Mouse (Mus musculus) neural tube, embryonic 15.5 days (tissue): ENCODE measurements around the gene Slc9a6. TPM values are rescaled to one million over a fixed set of nuclear protein-coding genes. Genes with fewer than 3 reads are reported as not detected.

Experiments
- ATAC-seq: fragments of 200-750 bp; cut with Nextera tagmentation; 2 replicates; pipeline ENCODE4 v1.8.0; 2017; ENCODE audit warnings: mild to moderate bottlenecking, moderate TSS enrichment, moderate library complexity; ENCODE audit not compliant: low FRiP score
- H3K27ac ChIP-seq: fragments of 300-500 bp; sonication (generic); replicated peaks from 2 replicates; pipeline ENCODE4 v1.5.1; 2015; ENCODE audit warnings: mild to moderate bottlenecking, inconsistent platforms
- H3K27me3 ChIP-seq: fragments of 300-500 bp; sonication (generic); replicated peaks from 2 replicates; pipeline ENCODE4 v1.6.1; 2015; ENCODE audit warnings: inconsistent platforms
- H3K36me3 ChIP-seq: fragments of 300-500 bp; sonication (generic); 2 replicates; pipeline ENCODE4 v1.6.1; 2015; ENCODE audit warnings: inconsistent platforms
- H3K4me1 ChIP-seq: fragments of 300-500 bp; sonication (generic); 2 replicates; pipeline ENCODE4 v1.6.1; 2015; ENCODE audit warnings: inconsistent platforms
- H3K4me2 ChIP-seq: fragments of 300-500 bp; sonication (generic); 2 replicates; pipeline ENCODE4 v1.6.1; 2015; ENCODE audit warnings: inconsistent platforms, mild to moderate bottlenecking, moderate library complexity
- H3K4me3 ChIP-seq: fragments of 300-500 bp; sonication (generic); replicated peaks from 2 replicates; pipeline ENCODE4 v1.5.1; 2015; ENCODE audit warnings: mild to moderate bottlenecking, inconsistent platforms
- H3K9ac ChIP-seq: fragments of 300-500 bp; sonication (generic); replicated peaks from 2 replicates; pipeline ENCODE4 v1.6.1; 2015; ENCODE audit warnings: mild to moderate bottlenecking, inconsistent platforms
- H3K9me3 ChIP-seq: fragments of 300-500 bp; sonication (generic); replicated peaks from 2 replicates; pipeline ENCODE4 v1.6.1; 2016; ENCODE audit warnings: inconsistent platforms
- WGBS: fragments of 180-500 bp; shearing (Covaris S2); methylation state at CpG from one replicate; pipeline ENCODE4 v1.1.7; 2015; ENCODE audit warnings: mixed read lengths; 5-methylcytosine and 5-hydroxymethylcytosine counted together
- microRNA-seq: library from miRNA; unstranded; fragments of <30 nt; microRNA quantifications from one replicate; pipeline ENCODE4, GENCODE M21; 2017
- polyA plus RNA-seq: library from polyadenylated mRNA; unstranded; fragments of >200 nt; fragmentation: Nextera tagmentation; extraction: Ambion mirVana; gene quantifications from 2 replicates; pipeline ENCODE4 v1.2.1, GENCODE M21; 2015

Slc9a6 gene
- polyA plus RNA-seq, 1 experiment from 2014 or later, result 61.9 TPM

- ATAC-seq, result no peak
- WGBS, result 88% methylated on average over 8 of the region's 8 CpGs
- H3K4me3 ChIP-seq, result no peak overlapping the region
- H3K9me3 ChIP-seq, result no peaks in the 10 kb centered on the region
- no peaks in the 10 kb centered on the region for H3K27me3 ChIP-seq
- no peak overlapping the region for H3K27ac ChIP-seq
- H3K9ac ChIP-seq, result no peak overlapping the region
- H3K36me3 ChIP-seq, result no peaks in the 10 kb centered on the region
- no peak overlapping the region for H3K4me2 ChIP-seq
- H3K4me1 ChIP-seq, result no peaks in the 10 kb centered on the region
Measured at GRCm38 (mm10) chrX:56703965-56704562, 94.5 kb downstream of the Slc9a6 start.

GRCm38 (mm10) chrX:56708592-56709370 is 99.2 kb downstream of the Slc9a6 start:
- H3K27ac ChIP-seq, result no peak overlapping the region
- no peaks in the 10 kb centered on the region for H3K27me3 ChIP-seq
- no peak for ATAC-seq
- no peaks in the 10 kb centered on the region for H3K4me1 ChIP-seq
- no peak overlapping the region for H3K9ac ChIP-seq
- H3K4me2 ChIP-seq, result no peak overlapping the region
- 83% methylated on average over 6 of the region's 6 CpGs for WGBS
- H3K4me3 ChIP-seq, result no peak overlapping the region
- no peaks in the 10 kb centered on the region for H3K9me3 ChIP-seq
- no peaks in the 10 kb centered on the region for H3K36me3 ChIP-seq

GRCm38 (mm10) chrX:56710522-56710921 is 101.0 kb downstream of the Slc9a6 start:
- ATAC-seq, result no peak
- H3K27me3 ChIP-seq, result no peaks in the 10 kb centered on the region
- H3K4me2 ChIP-seq, result no peak overlapping the region
- 95% methylated on average over 1 of the region's 1 CpGs for WGBS
- H3K9ac ChIP-seq, result no peak overlapping the region
- H3K4me1 ChIP-seq, result no peaks in the 10 kb centered on the region
- H3K36me3 ChIP-seq, result no peaks in the 10 kb centered on the region
- H3K27ac ChIP-seq, result no peak overlapping the region
- no peaks in the 10 kb centered on the region for H3K9me3 ChIP-seq
- H3K4me3 ChIP-seq, result no peak overlapping the region

GRCm38 (mm10) chrX:56712666-56713065 is 103.1 kb downstream of the Slc9a6 start:
- H3K27me3 ChIP-seq, result no peaks in the 10 kb centered on the region
- no peak overlapping the region for H3K4me2 ChIP-seq
- H3K4me1 ChIP-seq, result no peaks in the 10 kb centered on the region
- H3K36me3 ChIP-seq, result no peaks in the 10 kb centered on the region
- no peak overlapping the region for H3K9ac ChIP-seq
- no peaks in the 10 kb centered on the region for H3K9me3 ChIP-seq
- no peak overlapping the region for H3K4me3 ChIP-seq
- H3K27ac ChIP-seq, result no peak overlapping the region
- WGBS, result 89% methylated on average over 1 of the region's 1 CpGs
- no peak for ATAC-seq

Small RNA genes lying within 50 kb of the gene (microRNA-seq; reads per million reads assigned to microRNA genes)
- not detected for gene Mir5116

Other genes with a start within 250 kb of the Slc9a6 start
- 47.6 and 52.0 TPM in 2 replicates for gene Smim10l2a, start 235.2 kb upstream of the Slc9a6 start, polyA plus RNA-seq
- 1.2 and 1.6 TPM in 2 replicates for gene Gm2174, start 161.8 kb upstream of the Slc9a6 start, polyA plus RNA-seq
- gene Ints6l, start 154.9 kb upstream of the Slc9a6 start, polyA plus RNA-seq, result 18.2 and 21.7 TPM in 2 replicates
- not detected in 2 replicates for gene Gm10477, start 85.0 kb upstream of the Slc9a6 start, polyA plus RNA-seq
- gene Gm648, start 60.2 kb upstream of the Slc9a6 start, polyA plus RNA-seq, result 0.23 TPM in 1 of 2 replicates, not detected in the other
- gene Mmgt1, start 11.7 kb upstream of the Slc9a6 start, polyA plus RNA-seq, result 48.7 and 52.2 TPM in 2 replicates
- 189 and 222 TPM in 2 replicates for gene Fhl1, start 122.0 kb downstream of the Slc9a6 start, polyA plus RNA-seq
- gene Map7d3, start 212.6 kb downstream of the Slc9a6 start, polyA plus RNA-seq, result 0.52 and 0.63 TPM in 2 replicates